Mouse (Mus musculus) heart, adult 2 months (tissue): ENCODE data around the gene Tssk2. TPM values are rescaled to one million over a fixed set of nuclear protein-coding genes. Genes with fewer than 3 reads are reported as not detected.

ENCODE experiments used
- DNase-seq, 2 experiments: peaks; one replicate each; pipeline ENCODE4 v3.0.0; 2021
- H3K27ac ChIP-seq: fragments of 200-600 bp; 2 replicates; pipeline ENCODE4 v1.8.1; 2022
- H3K27me3 ChIP-seq: fragments of 200-500 bp; 2 replicates; pipeline ENCODE4 v1.6.1; 2012; ENCODE audit warnings: mild to moderate bottlenecking, low read length, inconsistent platforms, mixed read lengths; ENCODE audit not compliant: control insufficient read depth, insufficient read depth
- H3K36me3 ChIP-seq: fragments of 200-500 bp; 2 replicates; pipeline ENCODE4 v1.6.1; 2012; ENCODE audit warnings: low read length, inconsistent platforms; ENCODE audit not compliant: control insufficient read depth, insufficient read depth
- H3K4me1 ChIP-seq: fragments of 200-500 bp; 2 replicates; pipeline ENCODE4 v1.6.1; 2011; ENCODE audit warnings: low read length; ENCODE audit not compliant: control insufficient read depth, insufficient read depth
- H3K4me3 ChIP-seq: fragments of 200-600 bp; 2 replicates; pipeline ENCODE4 v1.8.1; 2022
- H3K79me2 ChIP-seq: fragments of 200-500 bp; replicated peaks from 2 replicates; pipeline ENCODE4 v1.6.1; 2012; ENCODE audit warnings: mild to moderate bottlenecking, inconsistent platforms, low read length, moderate library complexity, mixed read lengths; ENCODE audit not compliant: control insufficient read depth, insufficient read depth
- H3K9ac ChIP-seq: fragments of 200-500 bp; 2 replicates; pipeline ENCODE4 v1.6.1; 2012; ENCODE audit warnings: low read depth, mild to moderate bottlenecking, control low read depth, inconsistent platforms, low read length, mixed read lengths
- CTCF ChIP-seq: fragments of 200-600 bp; IDR thresholded peaks from 2 replicates; pipeline ENCODE4 v1.8.1; 2022; ENCODE audit warnings: antibody characterized with exemption, mild to moderate bottlenecking, moderate library complexity
- EP300 ChIP-seq: fragments of 200-500 bp; IDR thresholded peaks from 2 replicates; pipeline ENCODE4 v1.6.1; 2011; ENCODE audit warnings: low read depth, low read length, control low read depth; ENCODE audit not compliant: insufficient read depth
- POLR2A ChIP-seq: fragments of 200-500 bp; IDR thresholded peaks from 2 replicates; pipeline ENCODE4 v1.6.1; 2011; ENCODE audit warnings: mild to moderate bottlenecking, low read depth, low read length, control low read depth; ENCODE audit not compliant: insufficient read depth
- WGBS: fragments of 180-500 bp; shearing (Covaris S2); methylation state at CpG from one replicate; pipeline ENCODE4 v1.1.7; 2018; 5-methylcytosine and 5-hydroxymethylcytosine counted together
- intact Hi-C: fragments of 180-260 bp; cut with DNase I; formaldehyde crosslinking; loops from one replicate; pipeline ENCODE4 v1.15.1; 2025
- polyA plus RNA-seq: library from polyadenylated mRNA; depleted of rRNA; stranded (reverse); fragments of >200 nt; gene quantifications from 2 replicates; pipeline ENCODE4 v1.2.3, GENCODE M21; 2012
- total RNA-seq, 2 experiments: library from RNA; stranded (reverse); gene quantifications; 2 replicates each; pipeline ENCODE4 v1.2.3; 2021

Gene Tssk2
- total and polyA plus RNA-seq, 3 experiments: 0.33 TPM; not detected in 2

GRCm38 (mm10) chr16:17933594-17934444, 35.4 kb downstream of the Tssk2 start:
- no peak for DNase-seq
- no peak overlapping the region for H3K27ac ChIP-seq
- WGBS: 62% methylated on average over 9 of the region's 9 CpGs
- H3K27me3 ChIP-seq: no peaks in the 10 kb centered on the region
- H3K79me2 ChIP-seq: no peaks in the 10 kb centered on the region
- intact Hi-C loops: no loop called here
- H3K4me1 ChIP-seq: no peaks in the 10 kb centered on the region
- no peak for TF ChIP-seq CTCF
- H3K36me3 ChIP-seq: no peaks in the 10 kb centered on the region
- no peak overlapping the region for H3K4me3 ChIP-seq
- H3K9ac ChIP-seq: no peak overlapping the region

DNA sequence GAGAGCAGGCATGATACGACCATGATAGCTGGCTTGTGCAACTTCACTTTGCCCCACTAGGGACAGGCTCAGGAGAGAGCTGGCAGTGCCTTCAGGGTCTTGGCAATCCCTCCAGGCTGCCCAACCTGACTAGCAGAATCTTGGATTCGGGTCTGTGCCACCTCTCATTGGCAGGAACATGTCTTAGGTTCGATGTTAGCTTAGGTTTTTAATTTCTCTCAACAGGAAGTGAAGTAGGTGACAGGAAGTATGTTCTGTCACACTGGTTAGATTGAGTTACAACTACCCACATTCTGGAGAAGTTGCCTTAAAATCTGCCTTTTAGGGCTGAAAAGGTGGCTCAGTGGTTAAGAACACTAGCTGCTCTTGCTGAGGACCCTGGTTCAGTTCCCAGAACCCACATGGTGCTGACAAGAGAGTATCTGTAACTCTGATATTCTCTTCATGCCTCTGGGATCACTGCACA, 36.0 kb downstream of the Tssk2 start:
- 36% methylated on average over 3 of the region's 3 CpGs for WGBS

GRCm38 (mm10) chr16:17936776-17937175, 38.3 kb downstream of the Tssk2 start:
- WGBS: 61% methylated on average over 10 of the region's 10 CpGs
- Histone ChIP-seq H3K9ac (no peak overlapping the region), H3K4me1 (no peaks in the 10 kb centered on the region), H3K4me3 (no peak overlapping the region), H3K27me3 (no peaks in the 10 kb centered on the region), H3K27ac (no peak overlapping the region), H3K79me2 (no peaks in the 10 kb centered on the region), H3K36me3 (no peaks in the 10 kb centered on the region)
- intact Hi-C loops: no loop called here
- TF ChIP-seq CTCF: no peak
- no peak for TF ChIP-seq POLR2A
- no peak for TF ChIP-seq EP300
- DNase-seq: no peak

More for the DNA sequence above, 36.0 kb downstream of the Tssk2 start:
- DNase-seq: no peak
- TF ChIP-seq CTCF: no peak
- no peak for TF ChIP-seq EP300
- no peak for TF ChIP-seq POLR2A
- no peak overlapping the region for H3K4me3 ChIP-seq
- no peaks in the 10 kb centered on the region for H3K4me1 ChIP-seq
- no peaks in the 10 kb centered on the region for H3K36me3 ChIP-seq
- no peaks in the 10 kb centered on the region for H3K79me2 ChIP-seq
- H3K27ac ChIP-seq: no peak overlapping the region
- no peak overlapping the region for H3K9ac ChIP-seq
- H3K27me3 ChIP-seq: no peaks in the 10 kb centered on the region
- intact Hi-C loops: no loop called here

- DNase-seq: no peak
- Histone ChIP-seq H3K79me2 (no peaks in the 10 kb centered on the region), H3K9ac (no peak overlapping the region), H3K4me1 (no peaks in the 10 kb centered on the region), H3K4me3 (no peak overlapping the region), H3K36me3 (no peaks in the 10 kb centered on the region), H3K27me3 (no peaks in the 10 kb centered on the region), H3K27ac (no peak overlapping the region)
- intact Hi-C loops: loop anchor here (2.0 kb wide), 1 partner anchor 25 kb away; no protein-coding TSS in a partner anchor
- TF ChIP-seq EP300 (no peak), CTCF (no peak), POLR2A (no peak)
- 42% methylated on average over 7 of the region's 7 CpGs for WGBS
These were observed 39.8 kb downstream of the Tssk2 start for GRCm38 (mm10) chr16:17938187-17938586.

- Histone ChIP-seq H3K4me1 (no peaks in the 10 kb centered on the region), H3K27me3 (no peaks in the 10 kb centered on the region), H3K4me3 (no peak overlapping the region), H3K9ac (no peak overlapping the region), H3K27ac (no peak overlapping the region), H3K36me3 (no peaks in the 10 kb centered on the region), H3K79me2 (no peaks in the 10 kb centered on the region)
- DNase-seq: peak; percentile 63 to 71
- WGBS: 8% methylated on average over 7 of the region's 7 CpGs
- intact Hi-C loops: loop anchor here (2.0 kb wide), 1 partner anchor 26 kb away; no protein-coding TSS in a partner anchor
- TF ChIP-seq CTCF (peak; percentile 89), POLR2A (no peak)
These were observed 40.4 kb downstream of the Tssk2 start for GRCm38 (mm10) chr16:17938821-17939220.

GRCm38 (mm10) chr16:17939255-17939751, 40.9 kb downstream of the Tssk2 start:
- H3K4me3 ChIP-seq: no peak overlapping the region
- no peak overlapping the region for H3K27ac ChIP-seq
- TF ChIP-seq EP300 (no peak), CTCF (no peak), POLR2A (no peak)
- intact Hi-C loops: loop anchor here (2.0 kb wide), 1 partner anchor 27 kb away; no protein-coding TSS in a partner anchor
- no peaks in the 10 kb centered on the region for H3K36me3 ChIP-seq
- no peaks in the 10 kb centered on the region for H3K4me1 ChIP-seq
- H3K27me3 ChIP-seq: no peaks in the 10 kb centered on the region
- 29% methylated on average over 9 of the region's 9 CpGs for WGBS
- H3K79me2 ChIP-seq: no peaks in the 10 kb centered on the region
- no peak overlapping the region for H3K9ac ChIP-seq
- no peak for DNase-seq
